Mouse (Mus musculus): ENCODE results near the gene Suds3. TPM values are rescaled to one million over a fixed set of nuclear protein-coding genes. Genes with fewer than 3 reads are reported as not detected.

Suds3 gene
- polyA plus RNA-seq (2015; fragmentation: Nextera tagmentation; extraction: Ambion mirVana) = 66.0 and 69.1 TPM in 2 replicates

DNA sequence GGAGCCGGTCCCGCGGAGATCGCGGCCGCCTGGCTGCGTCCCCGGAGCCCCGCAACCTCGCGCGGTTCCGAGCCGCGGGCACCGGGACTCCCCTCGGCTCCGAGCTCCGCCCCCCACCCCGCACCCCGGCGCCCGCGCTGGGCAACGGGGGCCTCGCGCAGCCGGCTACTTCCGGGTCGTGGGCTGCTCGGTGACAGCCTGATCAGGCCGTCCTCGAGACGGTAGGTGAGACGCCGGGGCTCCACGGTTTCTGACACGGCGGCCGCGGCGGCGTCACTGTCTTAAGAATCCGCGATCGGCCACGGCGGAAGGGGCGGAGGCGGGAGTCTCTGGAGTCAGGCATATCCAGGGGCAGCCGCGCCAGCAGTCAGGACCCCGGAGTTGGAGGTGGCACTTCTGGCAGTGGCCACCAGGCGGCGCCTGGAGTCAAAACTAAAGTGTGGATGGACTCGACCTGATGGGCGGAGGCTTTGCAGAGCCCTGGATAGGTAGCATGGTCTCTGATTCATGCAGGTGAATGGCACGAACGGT, at the start of gene Suds3:
TSS of gene Suds3 (minus strand) at position 278 of the 531 bp plus-strand sequence.
- peak; percentile 89 for DNase-seq (ENCODE audit: low spot score)

DNA sequence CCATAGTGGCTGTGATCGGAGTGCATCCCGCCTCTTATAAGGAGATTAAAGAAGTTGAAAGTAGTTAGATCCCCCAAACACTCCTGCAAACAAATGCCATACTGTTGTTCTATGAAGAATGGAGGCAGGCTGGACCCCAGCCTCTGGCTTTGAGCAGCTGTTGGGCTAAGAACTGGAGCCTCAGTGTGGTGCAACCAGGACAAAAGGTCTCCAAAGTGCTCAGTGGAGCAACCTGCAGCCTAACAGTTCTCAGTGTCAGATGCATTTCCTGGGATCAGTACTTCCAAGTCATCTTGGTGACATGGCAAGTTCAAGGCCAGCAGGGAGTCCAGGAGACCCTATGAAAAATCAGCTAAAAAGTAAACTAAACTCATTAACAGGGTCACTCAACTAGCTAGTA, 49.0 kb upstream of the Suds3 start:
- no peak for DNase-seq (ENCODE audit: low spot score)

DNA sequence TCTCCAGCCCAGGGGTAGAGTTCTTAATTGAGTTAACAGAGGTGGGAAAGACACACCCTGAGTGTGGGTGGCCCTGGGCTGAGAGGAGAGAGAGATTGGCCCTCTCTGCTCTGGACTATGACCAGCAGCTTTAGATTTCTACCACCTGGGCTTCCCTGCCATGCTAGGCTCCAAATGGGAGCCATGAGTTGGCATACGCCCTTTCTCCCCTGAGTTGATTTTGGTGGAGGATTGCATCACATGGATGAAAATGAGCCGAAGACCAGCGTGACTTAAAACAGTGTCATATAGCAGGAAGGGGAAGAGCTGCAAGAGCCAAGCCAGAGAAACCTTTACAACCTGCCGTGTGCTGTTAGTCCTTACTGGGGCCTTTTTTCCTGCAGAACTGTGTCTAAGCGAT, 48.6 kb upstream of the Suds3 start:
- no peak for DNase-seq (ENCODE audit: low spot score)

DNA sequence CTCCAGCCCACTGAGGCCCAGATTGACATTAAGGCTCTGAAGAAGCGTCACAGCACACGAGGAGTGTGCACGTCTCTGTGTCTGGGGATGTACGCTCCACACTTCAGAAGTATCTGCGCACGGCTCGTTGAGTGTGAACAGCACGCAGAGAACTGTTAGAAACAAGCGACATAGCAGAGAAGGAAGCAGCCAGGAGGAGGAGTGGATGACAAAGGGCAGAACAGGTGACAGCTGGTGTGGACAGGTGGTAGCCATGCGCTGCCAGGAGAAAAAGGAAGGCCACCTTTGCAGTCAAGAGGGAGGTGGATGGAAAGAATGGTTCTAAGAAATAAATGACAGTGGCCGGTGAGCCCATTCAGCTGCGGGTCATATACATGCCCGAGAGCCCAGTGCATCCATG, 47.9 kb upstream of the Suds3 start:
- DNase-seq (ENCODE audit: low spot score) = no peak

DNA sequence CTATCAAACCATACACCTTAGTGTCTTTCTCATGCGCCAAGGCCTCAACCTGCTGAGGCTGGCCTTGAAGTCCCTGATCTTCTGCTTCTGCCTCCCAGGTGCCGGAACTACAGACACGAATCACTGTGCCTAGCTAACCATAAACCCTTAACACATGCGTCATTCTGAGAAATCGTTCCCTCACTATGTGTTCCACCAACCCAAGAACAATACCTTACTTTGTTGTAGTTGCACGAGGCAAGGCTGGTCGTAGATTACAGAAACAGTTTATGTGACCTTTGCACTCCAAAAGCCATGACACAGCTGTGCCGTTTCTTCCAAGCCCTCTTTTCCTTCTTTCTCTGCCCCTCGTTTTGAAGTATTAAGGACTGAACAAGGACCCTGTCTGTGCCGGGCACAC, 44.6 kb upstream of the Suds3 start:
- DNase-seq (ENCODE audit: low spot score) = no peak

DNA sequence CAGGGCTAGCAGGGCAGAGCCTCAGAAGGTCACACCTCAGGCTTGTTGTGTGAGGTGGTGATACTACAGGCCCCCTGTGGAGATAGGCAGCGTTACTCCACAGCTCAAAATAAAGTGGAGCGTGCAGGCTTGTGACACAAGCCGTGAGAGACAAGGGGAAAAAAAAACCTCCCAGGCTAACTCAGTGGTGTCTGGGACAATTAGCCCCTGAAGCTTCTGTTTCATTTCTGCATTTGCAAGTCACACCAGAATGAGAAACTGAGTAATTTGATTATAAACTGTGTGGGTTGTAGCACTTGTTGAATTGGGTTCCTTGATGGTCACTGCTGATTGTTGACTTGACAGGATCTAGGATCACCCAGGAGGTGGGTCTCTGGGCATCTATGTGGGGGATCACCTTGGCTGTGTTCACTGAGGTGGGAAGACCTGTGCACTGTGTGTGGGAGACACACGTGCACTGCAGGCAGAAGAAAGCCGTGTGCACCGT, 43.9 kb upstream of the Suds3 start:
- DNase-seq (ENCODE audit: low spot score) = no peak

DNA sequence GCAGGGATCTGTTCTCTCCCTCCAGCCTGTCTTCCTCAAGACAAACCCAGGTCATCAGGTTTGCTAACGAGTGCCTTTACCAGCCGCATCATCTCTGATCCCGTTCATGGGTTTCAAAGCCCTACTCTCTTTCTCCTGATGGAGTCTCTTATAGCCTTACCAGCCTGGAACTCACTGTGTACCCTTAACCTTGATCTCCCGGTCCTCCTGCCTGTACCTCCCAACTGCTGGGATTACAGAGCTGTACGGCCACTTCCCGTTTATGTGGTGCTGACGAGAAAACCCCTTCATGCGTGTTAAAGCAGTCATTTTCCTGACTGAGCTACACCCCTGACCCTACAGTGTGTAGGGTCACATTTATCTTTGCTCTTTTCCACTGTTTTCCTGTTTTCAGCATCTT, 43.4 kb upstream of the Suds3 start:
- DNase-seq (ENCODE audit: low spot score) = no peak

DNA sequence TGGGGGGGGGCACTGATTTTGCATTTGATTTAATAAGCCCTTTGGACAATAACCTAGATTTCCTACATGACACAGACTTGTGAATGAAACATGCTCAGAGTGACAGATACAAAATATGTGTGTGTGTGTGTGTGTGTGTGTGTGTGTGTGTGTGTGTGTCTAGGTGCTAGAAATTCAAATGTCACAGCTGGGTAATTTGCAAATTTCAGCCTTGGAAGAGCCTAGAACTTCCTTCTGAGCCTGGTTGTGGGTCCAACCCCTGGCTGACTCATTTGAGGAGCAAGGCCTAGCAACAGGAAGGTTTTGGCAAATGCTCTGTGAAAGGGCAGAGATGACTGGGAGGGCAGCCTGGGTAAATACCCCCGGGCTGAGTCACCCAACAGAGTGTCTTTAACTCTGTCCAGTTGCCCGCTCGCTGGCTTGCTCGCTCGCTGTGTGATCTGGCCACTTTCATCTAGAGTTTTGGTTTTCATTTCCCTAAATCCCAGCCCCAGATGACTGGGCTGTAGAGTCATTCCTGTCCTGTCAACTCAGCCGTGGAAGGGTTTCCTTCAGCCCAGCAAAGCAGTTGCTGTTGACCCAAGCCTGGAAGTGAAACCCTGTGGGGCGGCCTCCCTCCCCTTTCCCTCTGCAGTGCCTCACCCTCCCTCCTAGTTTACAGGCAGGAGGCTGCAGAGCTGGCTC, 42.6 kb upstream of the Suds3 start:
- no peak for DNase-seq (ENCODE audit: low spot score)

DNA sequence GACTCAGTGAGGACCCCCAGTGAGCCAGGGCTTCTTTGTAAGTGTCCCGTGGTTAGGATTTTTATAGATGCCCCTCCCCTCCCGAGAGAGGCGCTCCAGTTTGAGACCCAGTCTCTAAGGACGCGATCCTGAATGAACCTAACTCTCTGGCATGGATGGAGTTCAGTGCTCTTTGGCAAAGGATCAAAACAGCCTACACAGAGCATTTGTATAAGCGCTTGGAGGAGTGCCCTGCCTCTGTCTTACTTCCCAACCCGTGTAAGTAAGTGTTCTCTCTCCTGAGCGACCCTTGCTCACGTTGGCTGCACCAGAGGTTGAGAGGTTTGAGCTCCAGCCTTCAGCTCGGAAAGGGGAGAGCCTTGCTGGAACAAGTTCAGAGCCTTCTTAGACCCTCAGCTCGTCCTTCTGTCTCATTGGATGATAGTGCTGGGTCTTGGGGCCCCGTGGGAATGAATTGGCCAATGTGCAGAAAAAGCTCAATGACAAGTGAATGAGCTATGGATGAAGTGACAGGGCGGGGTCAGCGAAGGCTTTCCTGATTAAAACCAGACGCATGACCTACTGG, 37.7 kb upstream of the Suds3 start:
- DNase-seq (ENCODE audit: low spot score) = no peak

DNA sequence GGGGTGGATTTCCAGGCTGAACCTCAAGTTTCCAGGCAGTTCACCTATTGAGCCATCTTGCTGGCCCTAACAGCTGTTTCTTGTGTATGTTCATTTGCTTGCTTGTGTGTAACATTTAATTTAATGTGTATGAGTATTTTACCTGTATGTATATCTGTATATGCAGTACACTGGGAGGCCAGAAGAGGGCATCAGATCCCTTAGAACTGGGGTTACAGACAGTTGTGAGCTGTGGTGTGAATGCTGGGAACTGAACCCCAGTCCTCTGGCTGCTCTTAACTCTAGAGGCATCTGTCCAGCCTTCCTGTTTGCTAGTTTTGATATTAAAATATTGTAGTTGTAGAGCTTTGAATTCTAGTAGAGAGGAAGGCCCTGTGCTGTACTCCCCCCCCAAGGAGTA, 37.0 kb upstream of the Suds3 start:
- DNase-seq (ENCODE audit: low spot score) = no peak

DNA sequence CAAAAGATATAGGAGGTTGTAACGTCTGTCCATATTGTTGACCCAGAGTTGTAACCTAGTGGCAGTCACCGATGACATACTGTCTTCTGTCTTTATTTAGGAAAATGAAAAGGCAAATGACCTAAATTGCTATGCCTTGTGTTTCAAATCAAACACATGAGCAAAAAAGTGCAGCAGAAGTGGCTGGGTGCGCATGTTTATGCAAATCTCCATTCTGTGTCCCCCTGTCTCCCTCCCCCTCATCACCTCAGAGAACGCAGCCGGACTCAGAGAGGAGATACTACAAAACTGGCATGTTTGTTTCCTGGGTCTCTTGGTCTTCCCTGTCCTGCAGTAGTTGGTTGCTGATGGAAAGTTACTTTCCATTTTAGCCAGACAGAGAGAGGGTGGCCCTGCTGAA, 34.2 kb upstream of the Suds3 start:
- DNase-seq (ENCODE audit: low spot score) = no peak

DNA sequence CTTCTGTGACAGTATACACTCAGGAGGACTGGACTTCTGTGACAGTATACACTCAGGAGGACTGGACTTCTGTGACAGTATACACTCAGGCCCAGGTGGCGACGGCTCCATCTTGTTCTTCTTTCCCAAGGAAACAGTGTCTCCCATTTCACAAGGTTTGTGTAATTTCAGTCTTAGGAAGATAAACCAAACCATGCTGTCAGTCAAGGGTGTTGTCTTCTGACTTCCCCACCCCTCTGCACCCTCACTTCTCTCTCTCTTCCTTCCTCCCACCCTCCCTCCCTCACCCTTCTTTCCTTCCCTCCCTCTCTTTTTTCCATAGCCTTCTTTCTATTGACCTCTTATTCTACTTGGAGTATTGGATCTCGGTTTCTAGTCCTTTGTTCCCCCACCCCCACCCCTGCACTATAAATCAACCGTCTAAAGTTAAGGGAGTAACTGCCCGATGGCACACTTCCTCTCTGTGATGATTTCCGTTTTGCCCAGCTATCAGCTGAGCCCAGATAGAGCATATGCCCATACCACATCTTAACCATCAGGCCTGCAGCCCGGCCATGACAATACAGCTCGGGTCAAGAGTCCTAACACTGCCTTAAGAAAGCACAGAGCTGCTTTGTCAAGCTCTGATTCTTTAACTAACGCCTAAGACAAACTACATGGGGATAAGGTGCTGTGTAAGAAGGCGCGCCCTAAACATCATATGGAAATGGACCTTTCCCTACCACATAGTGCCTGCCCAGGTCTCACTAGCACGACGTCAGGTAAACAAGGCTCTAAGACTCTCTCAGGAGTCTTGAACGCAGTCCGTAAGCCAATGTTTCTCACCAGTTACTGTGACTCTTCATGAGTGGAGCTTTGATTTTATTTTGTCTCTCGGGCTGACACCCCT, 33.4 kb upstream of the Suds3 start:
- no peak for DNase-seq (ENCODE audit: low spot score)

DNA sequence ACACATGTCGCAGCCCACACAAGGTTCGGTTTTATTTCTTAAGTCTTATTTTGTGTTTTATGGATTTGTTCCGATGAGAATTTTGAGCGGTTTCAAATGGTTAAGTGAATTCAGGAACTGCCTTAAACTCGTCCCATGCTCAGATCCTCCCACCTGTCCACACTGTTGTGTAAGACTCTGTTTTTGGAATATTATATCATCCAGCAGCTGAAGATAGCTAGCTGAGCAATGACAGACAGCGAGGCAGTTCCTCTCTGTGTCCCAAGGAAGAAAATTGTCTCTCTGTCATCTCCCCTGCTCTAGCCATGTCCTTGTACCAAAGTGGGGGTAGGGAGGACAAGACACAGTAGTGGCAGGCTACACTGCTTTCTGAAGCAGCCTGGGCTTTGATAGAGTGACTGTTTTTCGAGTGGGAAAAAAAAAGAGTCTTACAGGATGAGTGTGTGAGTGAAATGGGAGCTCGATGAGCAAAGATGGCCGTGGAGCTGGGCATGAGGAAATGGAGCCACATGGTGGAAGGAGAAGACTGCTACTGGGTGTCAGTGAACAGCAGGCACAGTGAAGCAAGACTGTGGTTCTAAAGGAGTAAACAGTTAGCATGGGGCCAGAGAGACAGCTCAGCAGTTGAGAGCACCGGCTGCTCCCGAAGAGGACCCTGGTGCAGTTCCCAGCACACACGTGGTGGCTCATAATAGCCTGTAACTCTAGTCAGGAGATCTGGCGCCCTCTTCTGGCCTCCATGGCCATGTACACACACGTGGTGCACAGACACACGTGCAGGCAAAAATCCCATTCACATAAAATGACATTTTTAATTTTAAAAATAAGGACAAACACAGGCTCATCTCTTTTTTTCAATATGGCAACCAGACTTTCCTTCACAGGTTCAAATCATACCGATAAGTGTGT, 31.5 kb upstream of the Suds3 start:
- DNase-seq (ENCODE audit: low spot score) = no peak

DNA sequence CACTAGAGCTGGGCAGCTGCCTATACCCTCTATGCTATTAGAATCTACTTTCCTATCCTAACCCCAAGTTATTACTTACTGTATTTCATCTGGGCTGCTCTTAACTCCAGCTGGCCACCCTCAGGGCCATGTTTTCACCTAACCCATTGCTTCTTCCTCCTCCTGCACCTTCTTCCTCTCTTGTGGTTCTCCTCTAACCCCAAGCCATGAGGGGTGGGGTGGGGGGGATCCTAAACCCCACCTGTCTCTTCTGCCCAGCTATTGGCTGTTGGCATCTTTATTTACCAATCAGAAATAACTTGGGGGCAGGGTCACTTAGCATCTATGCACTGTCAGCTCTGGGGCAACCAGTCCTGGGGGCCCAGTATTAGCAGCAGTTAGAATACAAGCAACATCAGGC, 30.3 kb upstream of the Suds3 start:
- peak; percentile 50 for DNase-seq (ENCODE audit: low spot score)

DNA sequence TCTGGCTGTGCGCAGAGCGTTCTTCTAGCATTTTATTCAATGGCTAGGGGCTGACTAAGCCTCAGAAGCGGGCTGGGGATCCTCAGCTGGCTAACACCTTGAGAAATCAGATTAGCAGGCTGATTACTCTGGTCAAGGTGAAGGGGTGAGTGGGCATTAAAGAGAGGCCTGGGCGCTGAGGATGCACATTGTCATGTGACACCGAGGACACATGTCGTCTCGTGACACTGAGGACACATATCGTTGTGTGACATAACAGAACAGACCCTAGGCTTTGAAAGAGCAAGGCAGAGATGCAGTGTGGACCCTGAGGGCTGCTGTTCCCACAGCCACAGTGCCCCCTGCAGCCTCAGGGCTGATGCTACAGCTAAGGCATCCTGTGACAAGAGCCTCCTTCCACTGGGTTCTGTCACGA, 27.8 kb upstream of the Suds3 start:
- peak; percentile 73 for DNase-seq (ENCODE audit: low spot score)

DNA sequence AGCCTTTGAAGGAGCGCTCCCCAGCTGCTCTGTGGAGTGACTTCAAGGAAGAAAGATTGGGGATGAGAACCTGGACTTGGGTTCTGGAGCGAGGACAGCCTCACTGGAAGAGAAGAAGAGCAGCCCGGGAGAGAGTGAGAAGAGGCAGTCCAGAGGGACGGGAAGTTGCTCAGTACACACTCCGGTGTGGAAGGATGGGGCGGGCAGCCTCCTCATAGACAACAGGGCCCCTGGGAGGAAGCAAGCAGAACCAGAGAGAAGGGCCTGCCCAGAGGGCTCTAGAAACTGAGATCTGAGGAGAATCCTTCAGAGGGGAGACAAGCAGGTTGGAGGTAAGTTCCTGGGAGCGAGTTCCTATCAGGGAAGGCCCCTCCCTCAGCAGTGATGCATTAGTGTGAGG, 24.5 kb upstream of the Suds3 start:
- no peak for DNase-seq (ENCODE audit: low spot score)

DNA sequence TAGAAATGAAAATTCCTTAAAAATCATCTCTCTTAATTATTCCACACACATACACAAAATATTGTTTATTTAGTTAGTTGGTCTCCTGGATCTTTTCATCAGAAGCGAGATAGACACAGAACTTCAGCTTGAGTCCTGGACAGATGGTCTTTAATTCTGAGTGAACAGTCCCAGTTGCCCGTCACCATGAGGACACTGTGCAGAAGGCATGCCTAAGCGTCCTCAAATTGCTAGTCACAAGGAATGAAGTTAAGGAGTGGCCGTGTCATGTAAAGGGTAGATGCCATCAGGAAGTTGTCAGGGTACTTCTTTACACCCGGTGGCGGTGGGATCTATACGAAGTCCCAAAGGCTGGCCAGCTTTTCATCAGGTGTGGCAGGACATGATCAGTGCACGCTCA, 23.9 kb upstream of the Suds3 start:
- no peak for DNase-seq (ENCODE audit: low spot score)

DNA sequence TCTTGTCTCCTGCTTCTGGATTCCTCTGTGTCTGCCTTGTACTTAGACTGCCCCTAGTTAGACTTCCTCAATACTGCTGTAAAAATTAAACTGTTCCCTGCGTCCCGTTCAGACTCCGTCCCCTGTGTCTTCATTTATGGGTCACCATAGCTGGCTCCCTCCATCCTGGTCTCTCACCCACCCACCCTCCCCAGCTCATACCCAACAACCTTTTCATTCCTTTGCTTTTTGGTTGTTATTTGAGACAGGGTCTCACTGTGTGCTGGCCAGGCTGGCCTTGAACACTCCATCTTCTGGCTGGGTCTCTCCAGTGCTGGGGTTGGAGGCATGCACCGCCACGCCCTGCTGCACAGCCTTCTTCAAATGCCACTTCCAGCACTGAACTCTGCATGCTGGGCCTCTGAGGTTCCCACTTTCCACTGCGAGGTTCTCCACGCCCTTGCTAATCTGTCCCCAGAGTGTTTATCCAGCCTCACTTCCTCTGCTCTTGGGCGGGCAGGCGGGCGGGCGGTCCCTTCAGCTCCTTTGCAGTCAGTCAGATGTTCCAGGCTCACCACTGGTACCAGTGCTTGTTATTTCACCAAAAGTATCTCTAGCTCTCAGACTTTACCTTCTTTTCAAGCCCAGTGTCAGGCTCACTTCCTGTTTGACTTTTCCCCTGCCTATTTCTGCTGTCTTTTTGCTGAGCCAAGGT, 22.5 kb upstream of the Suds3 start:
- DNase-seq (ENCODE audit: low spot score) = peak; percentile 36

DNA sequence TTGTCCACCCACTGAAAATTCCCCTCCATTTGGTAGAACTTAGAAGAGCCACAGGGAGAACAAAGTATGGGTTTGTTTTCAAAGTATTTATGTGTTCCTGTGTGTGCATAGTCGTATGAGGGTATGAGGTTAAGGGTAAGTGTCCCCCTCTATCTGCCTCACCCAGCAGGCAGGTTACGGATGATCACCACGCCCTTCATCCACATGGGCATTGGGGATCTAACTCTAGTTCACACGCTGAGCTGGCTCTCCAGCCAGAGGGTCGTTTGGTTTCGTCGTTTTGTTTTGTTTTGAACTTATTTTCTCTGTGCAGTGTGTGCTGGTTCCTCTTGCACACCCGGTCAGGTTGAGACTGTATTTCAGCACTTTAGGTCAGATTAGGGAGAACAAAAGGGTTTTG, 21.7 kb upstream of the Suds3 start:
- no peak for DNase-seq (ENCODE audit: low spot score)

DNA sequence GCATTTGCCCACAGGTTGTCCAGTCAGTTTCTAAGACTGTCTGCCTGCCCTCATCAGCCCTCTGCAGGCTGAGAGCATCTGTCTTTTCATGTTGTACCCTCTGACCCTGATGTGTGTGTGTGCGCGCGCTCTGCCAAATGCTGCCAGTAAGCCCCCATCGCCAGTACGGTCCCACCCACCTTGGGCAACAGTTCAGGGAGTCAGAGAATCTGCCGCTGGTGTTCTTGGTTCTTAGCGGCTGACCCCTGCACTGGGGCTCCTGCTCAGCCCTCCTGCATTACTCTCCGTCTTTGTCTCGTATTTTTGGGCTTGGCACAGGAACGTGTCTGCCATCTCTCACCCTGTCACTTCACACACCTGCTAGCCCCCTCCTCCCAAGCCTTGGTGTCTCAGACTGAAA, 21.1 kb upstream of the Suds3 start:
- DNase-seq (ENCODE audit: low spot score) = no peak
